Mouse (Mus musculus) liver, embryonic 15.5 days (tissue): ENCODE results near the gene Cul5. TPM values are rescaled to one million over a fixed set of nuclear protein-coding genes. Genes with fewer than 3 reads are reported as not detected.

Experiments
- ATAC-seq: fragments of 200-750 bp; cut with Nextera tagmentation; 2 replicates; pipeline ENCODE4 v1.8.0; 2017; ENCODE audit warnings: moderate number of reproducible peaks, mild to moderate bottlenecking, moderate library complexity; ENCODE audit not compliant: insufficient read depth
- H3K27ac ChIP-seq: fragments of 300-500 bp; sonication (generic); replicated peaks from 2 replicates; pipeline ENCODE4 v1.5.1; 2015; ENCODE audit warnings: mild to moderate bottlenecking, inconsistent platforms
- H3K27me3 ChIP-seq: fragments of 300-500 bp; sonication (generic); 2 replicates; pipeline ENCODE4 v1.6.1; 2015; ENCODE audit warnings: mild to moderate bottlenecking, inconsistent platforms
- H3K36me3 ChIP-seq: fragments of 300-500 bp; sonication (generic); replicated peaks from 2 replicates; pipeline ENCODE4 v1.6.1; 2015; ENCODE audit warnings: moderate library complexity, mild to moderate bottlenecking, inconsistent platforms
- H3K4me1 ChIP-seq: fragments of 300-500 bp; sonication (generic); replicated peaks from 2 replicates; pipeline ENCODE4 v1.6.1; 2015; ENCODE audit warnings: inconsistent platforms
- H3K4me2 ChIP-seq: fragments of 300-500 bp; sonication (generic); 2 replicates; pipeline ENCODE4 v1.6.1; 2015; ENCODE audit warnings: moderate library complexity, mild to moderate bottlenecking, inconsistent platforms
- H3K4me3 ChIP-seq: fragments of 300-500 bp; sonication (generic); replicated peaks from 2 replicates; pipeline ENCODE4 v1.5.1; 2015; ENCODE audit warnings: mild to moderate bottlenecking, inconsistent platforms
- H3K9ac ChIP-seq: fragments of 300-500 bp; sonication (generic); 2 replicates; pipeline ENCODE4 v1.6.1; 2015; ENCODE audit warnings: moderate library complexity, mild to moderate bottlenecking, inconsistent platforms
- H3K9me3 ChIP-seq: fragments of 300-500 bp; sonication (generic); replicated peaks from 2 replicates; pipeline ENCODE4 v1.6.1; 2016; ENCODE audit warnings: inconsistent platforms
- WGBS: fragments of 180-500 bp; shearing (Covaris S2); methylation state at CpG from one replicate; pipeline ENCODE4 v1.1.7; 2015; ENCODE audit warnings: mixed read lengths; ENCODE audit not compliant: insufficient replicate concordance; 5-methylcytosine and 5-hydroxymethylcytosine counted together
- polyA plus RNA-seq: library from polyadenylated mRNA; unstranded; fragments of >200 nt; fragmentation: Nextera tagmentation; extraction: Ambion mirVana; gene quantifications from 2 replicates; pipeline ENCODE4 v1.2.1, GENCODE M21; 2015

Cul5 gene
- polyA plus RNA-seq, 1 experiment from 2014 or later = 11.6 TPM

DNA sequence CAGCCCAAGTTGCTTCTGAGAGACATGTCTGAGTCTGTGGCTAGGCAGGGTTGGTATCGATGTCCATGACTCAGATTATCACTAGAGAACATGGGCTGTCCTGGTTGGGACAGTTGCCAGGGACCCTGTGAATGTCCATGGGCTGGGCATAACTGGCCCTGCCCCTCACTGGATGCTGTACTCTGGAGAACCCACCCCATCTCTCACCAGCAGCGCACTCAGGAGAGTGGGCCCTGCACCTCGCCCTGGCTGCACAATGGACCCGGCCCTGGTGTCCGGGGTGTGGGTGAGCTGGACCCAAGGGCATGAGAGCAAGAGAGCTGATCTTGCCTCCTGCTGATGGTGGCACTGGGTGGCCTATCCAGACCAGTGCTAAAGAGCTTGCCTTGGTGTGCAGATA is 64.9 kb downstream of the Cul5 start:
- no peak overlapping the region for H3K9ac ChIP-seq
- no peak overlapping the region for H3K4me3 ChIP-seq
- H3K9me3 ChIP-seq = no peaks in the 10 kb centered on the region
- H3K27me3 ChIP-seq = no peaks in the 10 kb centered on the region
- no peak overlapping the region for H3K4me2 ChIP-seq
- H3K27ac ChIP-seq = no peak overlapping the region
- no peaks in the 10 kb centered on the region for H3K36me3 ChIP-seq
- WGBS = 70% methylated on average over 5 of the region's 5 CpGs
- ATAC-seq = no peak
- peaks cover 39% of the 10 kb centered on the region for H3K4me1 ChIP-seq

- no peak overlapping the region for H3K4me3 ChIP-seq
- H3K9me3 ChIP-seq = no peaks in the 10 kb centered on the region
- H3K9ac ChIP-seq = no peak overlapping the region
- no peaks in the 10 kb centered on the region for H3K36me3 ChIP-seq
- H3K27ac ChIP-seq = peak overlapping the region; percentile 64
- no peaks in the 10 kb centered on the region for H3K27me3 ChIP-seq
- peaks cover 29% of the 10 kb centered on the region for H3K4me1 ChIP-seq
- ATAC-seq = peak; percentile 31; the same call in 1 of the 2 replicates
- no peak overlapping the region for H3K4me2 ChIP-seq
- 68% methylated on average over 3 of the region's 3 CpGs for WGBS
Measured at GRCm38 (mm10) chr9:53603849-53604248, 66.0 kb downstream of the Cul5 start.

GRCm38 (mm10) chr9:53603384-53603783 is 66.4 kb downstream of the Cul5 start:
- Histone ChIP-seq H3K36me3 (no peaks in the 10 kb centered on the region), H3K27me3 (no peaks in the 10 kb centered on the region), H3K4me3 (no peak overlapping the region), H3K4me1 (peaks cover 27% of the 10 kb centered on the region), H3K9me3 (no peaks in the 10 kb centered on the region), H3K4me2 (no peak overlapping the region), H3K27ac (peak overlapping the region; percentile 64), H3K9ac (no peak overlapping the region)
- ATAC-seq = no peak
- whole genome bisulfite sequencing = 53% methylated on average over 1 of the region's 1 CpGs

- H3K9ac ChIP-seq = no peak overlapping the region
- peak; percentile 49 for ATAC-seq
- H3K9me3 ChIP-seq = no peaks in the 10 kb centered on the region
- H3K27ac ChIP-seq = peak overlapping the region; percentile 14; the same call in 1 of the 2 replicates
- WGBS = 72% methylated on average over 2 of the region's 2 CpGs
- peaks cover 26% of the 10 kb centered on the region for H3K4me1 ChIP-seq
- H3K27me3 ChIP-seq = no peaks in the 10 kb centered on the region
- H3K4me2 ChIP-seq = no peak overlapping the region
- no peak overlapping the region for H3K4me3 ChIP-seq
- peaks cover 3% of the 10 kb centered on the region; the same call in 1 of the 2 replicates for H3K36me3 ChIP-seq
Measured at GRCm38 (mm10) chr9:53601541-53601940, 68.3 kb downstream of the Cul5 start.

DNA sequence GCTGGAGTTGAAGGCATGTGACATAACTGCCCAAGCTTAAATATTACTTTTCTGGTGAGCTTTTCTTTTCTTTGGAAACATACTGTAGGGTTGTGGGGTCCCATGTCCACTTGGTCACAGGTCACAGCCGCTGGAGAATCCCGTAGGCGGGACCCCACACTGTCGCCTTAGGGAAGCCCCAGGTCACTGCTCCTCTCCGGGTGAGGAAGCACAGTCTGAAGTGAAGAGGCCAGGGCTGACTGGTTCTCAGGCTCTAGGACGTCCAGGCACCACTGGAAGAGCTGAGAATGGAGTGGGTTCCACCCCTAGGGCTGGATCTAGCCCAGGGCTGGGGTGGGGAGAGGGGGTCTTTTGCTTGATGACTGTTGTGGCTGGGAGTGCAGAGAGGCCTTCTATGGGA is 71.2 kb downstream of the Cul5 start:
- peaks cover 5% of the 10 kb centered on the region for H3K4me1 ChIP-seq
- ATAC-seq = no peak
- 68% methylated on average over 6 of the region's 6 CpGs for WGBS
- H3K9me3 ChIP-seq = no peaks in the 10 kb centered on the region
- H3K36me3 ChIP-seq = peaks cover 10% of the 10 kb centered on the region
- no peaks in the 10 kb centered on the region for H3K27me3 ChIP-seq
- no peak overlapping the region for H3K27ac ChIP-seq
- no peak overlapping the region for H3K4me3 ChIP-seq
- no peak overlapping the region for H3K4me2 ChIP-seq
- no peak overlapping the region for H3K9ac ChIP-seq

DNA sequence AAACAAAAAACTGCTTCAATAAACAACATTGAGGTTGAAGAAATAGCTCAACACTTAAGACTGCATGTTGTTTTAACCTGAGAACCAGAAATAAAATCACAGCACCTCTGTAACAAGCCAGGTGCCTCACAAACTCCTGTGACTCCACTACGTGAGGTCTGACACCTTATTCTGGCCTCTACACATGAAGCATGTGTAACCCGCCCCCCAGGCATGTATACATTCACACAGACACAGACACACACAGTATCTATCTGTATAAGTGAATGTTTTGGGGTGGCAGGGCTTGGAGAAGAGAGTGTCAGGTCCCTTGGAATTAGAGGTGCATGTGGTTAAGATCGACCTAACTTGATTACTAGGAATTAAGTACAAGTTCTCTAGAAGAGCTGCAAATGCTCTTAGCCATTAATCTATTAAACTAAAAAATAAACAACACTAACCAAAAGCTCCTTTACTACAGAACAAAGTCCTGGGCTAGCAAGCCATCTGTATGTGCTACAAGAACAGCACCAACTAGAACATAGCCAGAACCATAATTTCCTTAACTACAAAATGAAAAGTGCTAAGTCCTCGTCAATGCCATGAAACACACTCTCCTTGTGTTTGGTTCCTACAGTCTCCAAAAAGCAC is 72.7 kb downstream of the Cul5 start:
- WGBS = 73% methylated on average over 4 of the region's 4 CpGs
- Histone ChIP-seq H3K9ac (no peak overlapping the region), H3K27me3 (no peaks in the 10 kb centered on the region), H3K4me2 (no peak overlapping the region), H3K4me1 (no peaks in the 10 kb centered on the region; the same call in 1 of the 2 replicates), H3K36me3 (peaks cover 19% of the 10 kb centered on the region), H3K9me3 (no peaks in the 10 kb centered on the region), H3K4me3 (no peak overlapping the region), H3K27ac (no peak overlapping the region)
- ATAC-seq = no peak

GRCm38 (mm10) chr9:53594764-53595163 is 75.0 kb downstream of the Cul5 start:
- no peak overlapping the region for H3K4me3 ChIP-seq
- no peaks in the 10 kb centered on the region; the same call in 1 of the 2 replicates for H3K4me1 ChIP-seq
- peaks cover 27% of the 10 kb centered on the region for H3K36me3 ChIP-seq
- H3K9me3 ChIP-seq = no peaks in the 10 kb centered on the region
- no peak overlapping the region for H3K9ac ChIP-seq
- no peak overlapping the region for H3K27ac ChIP-seq
- WGBS = 7% methylated on average over 3 of the region's 3 CpGs
- no peaks in the 10 kb centered on the region for H3K27me3 ChIP-seq
- no peak for ATAC-seq
- H3K4me2 ChIP-seq = no peak overlapping the region

GRCm38 (mm10) chr9:53581870-53582269 is 87.9 kb downstream of the Cul5 start:
- Histone ChIP-seq H3K4me1 (no peaks in the 10 kb centered on the region), H3K9me3 (no peaks in the 10 kb centered on the region), H3K4me2 (no peak overlapping the region), H3K27ac (no peak overlapping the region), H3K36me3 (peaks cover 79% of the 10 kb centered on the region), H3K9ac (no peak overlapping the region), H3K27me3 (no peaks in the 10 kb centered on the region), H3K4me3 (no peak overlapping the region)
- ATAC-seq = no peak
- 85% methylated on average over 4 of the region's 4 CpGs for WGBS

DNA sequence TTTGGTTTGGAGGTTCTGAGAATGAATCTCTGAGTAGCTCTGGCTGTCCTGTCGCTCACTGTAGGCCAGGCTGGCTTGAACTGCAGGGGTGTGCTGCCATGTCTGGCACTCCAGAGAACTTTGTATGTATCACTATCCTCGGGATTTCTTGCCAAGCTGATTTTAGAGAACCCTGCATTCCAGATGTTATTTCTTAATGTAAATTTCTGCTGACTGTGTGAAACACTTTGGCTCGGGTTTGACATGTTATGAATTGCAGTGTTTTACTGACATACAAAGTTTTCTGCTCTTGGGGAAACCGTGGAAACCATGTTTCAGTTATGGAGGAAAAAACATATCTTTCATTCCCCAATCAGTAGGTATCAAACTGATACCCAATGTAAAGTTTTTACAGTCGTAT is 94.1 kb downstream of the Cul5 start:
- WGBS = 77% methylated on average over 5 of the region's 5 CpGs
- H3K36me3 ChIP-seq = peaks cover 70% of the 10 kb centered on the region
- H3K9me3 ChIP-seq = no peaks in the 10 kb centered on the region
- H3K9ac ChIP-seq = no peak overlapping the region
- no peaks in the 10 kb centered on the region for H3K27me3 ChIP-seq
- no peak overlapping the region for H3K4me2 ChIP-seq
- no peak overlapping the region for H3K27ac ChIP-seq
- H3K4me1 ChIP-seq = peaks cover 3% of the 10 kb centered on the region; the same call in 1 of the 2 replicates
- no peak overlapping the region for H3K4me3 ChIP-seq
- ATAC-seq = no peak

DNA sequence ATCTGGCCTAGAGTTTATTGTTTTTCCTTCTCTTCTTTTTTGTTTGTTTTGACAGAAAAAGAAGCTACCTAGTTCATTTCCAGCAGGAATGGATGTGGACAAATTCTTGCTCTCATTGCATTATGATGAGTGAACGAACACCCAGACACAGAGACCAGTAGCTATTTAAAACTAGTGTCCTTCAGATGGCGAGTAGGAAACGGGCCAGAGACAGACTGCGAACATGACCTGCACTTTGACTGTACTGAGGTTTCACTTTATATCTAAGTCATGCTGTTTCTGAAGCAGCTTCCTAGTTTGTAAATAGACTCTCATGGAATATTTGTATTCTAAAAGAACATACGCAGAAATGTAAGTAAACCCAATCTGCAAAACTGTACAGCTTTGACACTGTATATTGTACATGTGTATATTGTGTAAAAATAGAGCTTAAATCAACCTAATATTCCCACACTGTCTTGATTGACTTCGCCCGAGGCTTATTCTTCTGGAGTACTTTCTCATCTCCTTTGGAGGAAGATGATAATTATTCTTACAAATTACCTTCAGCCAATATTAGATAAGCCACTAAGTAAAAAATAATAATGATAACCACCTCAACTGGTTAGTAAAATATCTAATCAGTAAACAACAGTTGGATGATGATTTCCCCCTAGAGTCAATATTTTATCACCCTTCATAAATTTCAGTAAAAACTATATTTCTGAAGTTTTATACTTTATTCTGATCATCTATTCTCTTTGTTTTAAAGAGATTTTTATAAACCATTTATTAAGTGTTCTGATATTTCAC is 97.1 kb downstream of the Cul5 start:
- no peak overlapping the region for H3K4me2 ChIP-seq
- 68% methylated on average over 7 of the region's 7 CpGs for WGBS
- H3K9ac ChIP-seq = no peak overlapping the region
- H3K9me3 ChIP-seq = no peaks in the 10 kb centered on the region
- no peak for ATAC-seq
- no peaks in the 10 kb centered on the region for H3K27me3 ChIP-seq
- H3K4me3 ChIP-seq = no peak overlapping the region
- no peak overlapping the region for H3K27ac ChIP-seq
- H3K4me1 ChIP-seq = peaks cover 3% of the 10 kb centered on the region; the same call in 1 of the 2 replicates
- H3K36me3 ChIP-seq = peaks cover 69% of the 10 kb centered on the region

GRCm38 (mm10) chr9:53570662-53571061 is 99.2 kb downstream of the Cul5 start:
- Histone ChIP-seq H3K27me3 (no peaks in the 10 kb centered on the region), H3K9ac (no peak overlapping the region), H3K4me1 (peaks cover 3% of the 10 kb centered on the region; the same call in 1 of the 2 replicates), H3K27ac (no peak overlapping the region), H3K9me3 (no peaks in the 10 kb centered on the region), H3K4me2 (no peak overlapping the region), H3K36me3 (peaks cover 71% of the 10 kb centered on the region), H3K4me3 (no peak overlapping the region)
- ATAC-seq = no peak
- 87% methylated on average over 6 of the region's 6 CpGs for WGBS
